Mouse (Mus musculus): ENCODE data around the gene Nrros.

Gene Nrros

GRCm38 (mm10) chr16:32163392-32163791 lies 2.0 kb downstream of the Nrros start:
- peak; percentile 50 to 62 for DNase-seq (ENCODE audit: low spot score in 2 of 2)

GRCm38 (mm10) chr16:32160742-32161323 lies 4.6 kb downstream of the Nrros start:
- DNase-seq (ENCODE audit: low spot score in 2 of 2), result no peak

- DNase-seq (ENCODE audit: low spot score in 2 of 2), result no peak
Measured at GRCm38 (mm10) chr16:32158966-32159365, 6.4 kb downstream of the Nrros start.

GRCm38 (mm10) chr16:32157369-32157768 lies 8.0 kb downstream of the Nrros start:
- DNase-seq (ENCODE audit: low spot score in 2 of 2), result no peak

- no peak for DNase-seq (ENCODE audit: low spot score in 2 of 2)
Measured at GRCm38 (mm10) chr16:32156719-32157118, 8.7 kb downstream of the Nrros start.

- DNase-seq (ENCODE audit: low spot score in 2 of 2), result no peak
Measured at GRCm38 (mm10) chr16:32154437-32154836, 11.0 kb downstream of the Nrros start.

GRCm38 (mm10) chr16:32153976-32154375 lies 11.4 kb downstream of the Nrros start:
- no peak for DNase-seq (ENCODE audit: low spot score in 2 of 2)

GRCm38 (mm10) chr16:32147589-32148207 lies 17.7 kb downstream of the Nrros start:
- no peak for DNase-seq (ENCODE audit: low spot score in 2 of 2)

GRCm38 (mm10) chr16:32144592-32144991 lies 20.8 kb downstream of the Nrros start:
- no peak for DNase-seq (ENCODE audit: low spot score in 2 of 2)

GRCm38 (mm10) chr16:32143766-32144165 lies 21.6 kb downstream of the Nrros start:
- no peak for DNase-seq (ENCODE audit: low spot score in 2 of 2)

- DNase-seq (ENCODE audit: low spot score in 2 of 2), result no peak
Measured at GRCm38 (mm10) chr16:32138954-32139353, 26.4 kb downstream of the Nrros start.

GRCm38 (mm10) chr16:32135842-32136357 lies 29.5 kb downstream of the Nrros start:
- no peak for DNase-seq (ENCODE audit: low spot score in 2 of 2)

- no peak for DNase-seq (ENCODE audit: low spot score in 2 of 2)
Measured at GRCm38 (mm10) chr16:32133148-32133547, 32.2 kb downstream of the Nrros start.

- DNase-seq (ENCODE audit: low spot score in 2 of 2), result peak in 1 of 2 experiments; percentile 46
Measured at GRCm38 (mm10) chr16:32130190-32130826, 35.1 kb downstream of the Nrros start.

GRCm38 (mm10) chr16:32129449-32130189 lies 35.8 kb downstream of the Nrros start:
- DNase-seq (ENCODE audit: low spot score in 2 of 2), result no peak

- DNase-seq (ENCODE audit: low spot score in 2 of 2), result no peak
Measured at GRCm38 (mm10) chr16:32127046-32127445, 38.3 kb downstream of the Nrros start.

GRCm38 (mm10) chr16:32125364-32125763 lies 40.0 kb downstream of the Nrros start:
- DNase-seq (ENCODE audit: low spot score in 2 of 2), result no peak

- DNase-seq (ENCODE audit: low spot score in 2 of 2), result peak in 1 of 2 experiments; percentile 53
Measured at GRCm38 (mm10) chr16:32124444-32125335, 40.7 kb downstream of the Nrros start.

- DNase-seq (ENCODE audit: low spot score in 2 of 2), result no peak
Measured at GRCm38 (mm10) chr16:32124020-32124419, 41.4 kb downstream of the Nrros start.

- DNase-seq (ENCODE audit: low spot score in 2 of 2), result no peak
Measured at GRCm38 (mm10) chr16:32120454-32120853, 44.9 kb downstream of the Nrros start.

GRCm38 (mm10) chr16:32116186-32116585 lies 49.2 kb downstream of the Nrros start:
- DNase-seq (ENCODE audit: low spot score in 2 of 2), result no peak
